Mouse (Mus musculus) liver, postnatal 0 days (tissue): ENCODE measurements at regions not wholly inside any gene's neighbourhood (a gene's known extent, or its start where the extent isn't known, plus 50 kb on each side); places are given as distances from the start of the nearest gene placed in this dataset.

ENCODE experiments used
- CTCF ChIP-seq: sonication (generic); IDR thresholded peaks from 2 replicates; pipeline ENCODE4 v1.5.1; 2016; ENCODE audit warnings: antibody characterized with exemption, low read depth
- EP300 ChIP-seq: IDR thresholded peaks from 2 replicates; pipeline ENCODE4 v1.6.1; 2016; ENCODE audit warnings: antibody characterized with exemption, low read depth, mild to moderate bottlenecking

GRCm38 (mm10) chr16:76219233-76219632 lies 154.4 kb downstream of the Nrip1 start:
- TF ChIP-seq CTCF (no peak), EP300 (no peak)
